Mouse (Mus musculus) neural tube, embryonic 15.5 days (tissue): ENCODE measurements around the gene Gtse1. TPM values are rescaled to one million over a fixed set of nuclear protein-coding genes. Genes with fewer than 3 reads are reported as not detected.
A peak's percentile ranks its signal among the peaks of the same experiment; 100 is the strongest.
"Not testable (repeated sequence)": the region's sequence is repeated elsewhere in the genome, so short reads cannot be mapped to it uniquely, and the experiment has no call there.

Experiments
- ATAC-seq: fragments of 200-750 bp; cut with Nextera tagmentation; 2 replicates; pipeline ENCODE4 v1.8.0; 2017; ENCODE audit warnings: mild to moderate bottlenecking, moderate TSS enrichment, moderate library complexity; ENCODE audit not compliant: low FRiP score
- H3K27ac ChIP-seq: fragments of 300-500 bp; sonication (generic); replicated peaks from 2 replicates; pipeline ENCODE4 v1.5.1; 2015; ENCODE audit warnings: mild to moderate bottlenecking, inconsistent platforms
- H3K27me3 ChIP-seq: fragments of 300-500 bp; sonication (generic); replicated peaks from 2 replicates; pipeline ENCODE4 v1.6.1; 2015; ENCODE audit warnings: inconsistent platforms
- H3K36me3 ChIP-seq: fragments of 300-500 bp; sonication (generic); 2 replicates; pipeline ENCODE4 v1.6.1; 2015; ENCODE audit warnings: inconsistent platforms
- H3K4me1 ChIP-seq: fragments of 300-500 bp; sonication (generic); 2 replicates; pipeline ENCODE4 v1.6.1; 2015; ENCODE audit warnings: inconsistent platforms
- H3K4me2 ChIP-seq: fragments of 300-500 bp; sonication (generic); 2 replicates; pipeline ENCODE4 v1.6.1; 2015; ENCODE audit warnings: inconsistent platforms, mild to moderate bottlenecking, moderate library complexity
- H3K4me3 ChIP-seq: fragments of 300-500 bp; sonication (generic); replicated peaks from 2 replicates; pipeline ENCODE4 v1.5.1; 2015; ENCODE audit warnings: mild to moderate bottlenecking, inconsistent platforms
- H3K9ac ChIP-seq: fragments of 300-500 bp; sonication (generic); replicated peaks from 2 replicates; pipeline ENCODE4 v1.6.1; 2015; ENCODE audit warnings: mild to moderate bottlenecking, inconsistent platforms
- H3K9me3 ChIP-seq: fragments of 300-500 bp; sonication (generic); replicated peaks from 2 replicates; pipeline ENCODE4 v1.6.1; 2016; ENCODE audit warnings: inconsistent platforms
- WGBS: fragments of 180-500 bp; shearing (Covaris S2); methylation state at CpG from one replicate; pipeline ENCODE4 v1.1.7; 2015; ENCODE audit warnings: mixed read lengths; 5-methylcytosine and 5-hydroxymethylcytosine counted together
- polyA plus RNA-seq: library from polyadenylated mRNA; unstranded; fragments of >200 nt; fragmentation: Nextera tagmentation; extraction: Ambion mirVana; gene quantifications from 2 replicates; pipeline ENCODE4 v1.2.1, GENCODE M21; 2015

Gtse1 gene
- polyA plus RNA-seq, 1 experiment from 2014 or later = 3.5 TPM

DNA sequence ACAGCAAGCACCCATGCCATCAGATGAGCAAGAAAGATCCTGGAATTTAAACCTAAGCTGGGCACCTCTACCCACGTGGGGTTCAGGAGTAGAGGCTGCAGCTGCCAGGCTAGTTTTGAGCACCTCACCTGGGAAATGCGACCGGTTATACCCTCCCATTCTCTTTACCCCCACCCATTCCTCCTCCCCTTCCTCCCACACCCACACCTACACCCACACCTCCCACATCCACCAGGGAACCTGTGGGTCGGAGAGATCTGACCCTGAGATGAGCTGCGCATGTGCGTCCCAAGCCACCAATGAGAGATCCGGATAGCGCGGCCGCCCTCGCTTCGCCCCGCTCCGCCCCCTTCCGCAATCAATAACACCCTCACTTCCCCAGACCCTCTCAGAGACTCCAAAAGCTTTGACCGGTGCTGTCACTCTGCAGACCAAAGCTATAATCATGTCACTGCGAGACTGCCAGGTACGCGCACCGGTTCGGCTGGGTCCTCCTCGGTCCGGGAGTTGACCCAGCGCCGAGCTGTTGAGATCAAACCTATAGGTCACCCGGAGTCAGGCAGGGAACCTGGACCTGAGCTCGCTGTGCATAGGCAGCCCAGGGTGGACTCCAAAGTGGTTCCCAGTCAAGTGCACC, 27.5 kb upstream of the Gtse1 start, which contains the start of gene Ttc38:
Ttc38 (plus strand) TSS at position 353 of the 637 bp plus-strand sequence.
- no peaks in the 10 kb centered on the region for H3K9me3 ChIP-seq
- WGBS = 1% methylated on average over 27 of the region's 27 CpGs
- H3K27ac ChIP-seq = no peak within 1 kb of the TSS; the same call in 1 of the 2 replicates

DNA sequence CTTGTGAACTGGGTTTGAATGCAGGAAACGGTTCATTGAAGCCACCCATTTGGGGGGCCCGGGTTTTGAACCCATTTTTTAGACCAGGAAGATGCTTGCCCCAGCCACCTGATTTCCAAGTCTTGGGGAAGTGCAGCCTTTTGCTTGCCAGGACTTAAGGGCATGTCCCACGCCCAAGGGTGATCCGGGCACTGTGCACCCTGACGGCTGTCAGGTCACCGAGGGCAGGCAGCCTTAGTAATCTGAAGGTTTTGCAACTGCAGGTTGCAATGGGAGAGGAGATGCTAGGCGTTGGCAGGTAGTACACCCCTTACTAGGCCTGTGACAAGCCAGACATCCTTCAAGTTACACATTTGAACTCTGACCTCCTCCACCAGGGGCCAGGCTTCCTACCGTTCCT, 26.9 kb upstream of the Gtse1 start:
- Histone ChIP-seq H3K27me3 (no peaks in the 10 kb centered on the region), H3K4me2 (peak overlapping the region; percentile 92), H3K36me3 (peaks cover 5% of the 10 kb centered on the region; the same call in 1 of the 2 replicates), H3K4me3 (peak overlapping the region; percentile 60), H3K9ac (peak overlapping the region; percentile 66), H3K9me3 (no peaks in the 10 kb centered on the region), H3K4me1 (peaks cover 19% of the 10 kb centered on the region), H3K27ac (no peak overlapping the region)
- 46% methylated on average over 8 of the region's 8 CpGs for WGBS
- ATAC-seq = no peak

More for the DNA sequence above, 27.5 kb upstream of the Gtse1 start, which contains the start of gene Ttc38:
- Histone ChIP-seq H3K4me1 (peaks cover 19% of the 10 kb centered on the region), H3K36me3 (peaks cover 5% of the 10 kb centered on the region; the same call in 1 of the 2 replicates), H3K4me2 (peak within 1 kb of the TSS; percentile 92), H3K4me3 (peak within 1 kb of the TSS; percentile 60), H3K27me3 (no peaks in the 10 kb centered on the region), H3K9ac (peak within 1 kb of the TSS; percentile 66)
- peak; percentile 92 for ATAC-seq

DNA sequence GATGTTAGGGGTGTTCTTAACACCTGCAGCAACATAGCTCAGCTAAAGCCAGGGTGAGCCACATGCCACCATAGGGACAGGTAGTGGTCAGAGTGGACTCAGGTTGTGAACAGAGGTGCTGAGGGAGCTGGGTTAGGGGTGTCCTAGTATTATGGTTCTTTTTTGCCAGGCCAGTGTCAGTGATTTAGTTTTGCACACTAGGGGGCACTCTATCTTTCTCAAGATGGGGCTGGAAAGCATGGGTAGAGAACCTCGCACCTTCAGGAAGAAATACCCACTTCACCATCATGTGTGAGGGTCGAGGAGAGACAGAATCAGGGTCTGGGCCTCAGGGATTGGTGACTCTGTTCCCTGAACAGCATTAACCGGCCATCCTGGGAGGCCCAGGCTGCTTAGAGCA, 24.2 kb upstream of the Gtse1 start:
- Histone ChIP-seq H3K27ac (no peak overlapping the region), H3K27me3 (no peaks in the 10 kb centered on the region), H3K4me3 (no peak overlapping the region), H3K9ac (no peak overlapping the region), H3K4me1 (peaks cover 19% of the 10 kb centered on the region), H3K9me3 (no peaks in the 10 kb centered on the region), H3K36me3 (peaks cover 5% of the 10 kb centered on the region; the same call in 1 of the 2 replicates), H3K4me2 (no peak overlapping the region)
- WGBS = 61% methylated on average over 3 of the region's 3 CpGs
- no peak for ATAC-seq

DNA sequence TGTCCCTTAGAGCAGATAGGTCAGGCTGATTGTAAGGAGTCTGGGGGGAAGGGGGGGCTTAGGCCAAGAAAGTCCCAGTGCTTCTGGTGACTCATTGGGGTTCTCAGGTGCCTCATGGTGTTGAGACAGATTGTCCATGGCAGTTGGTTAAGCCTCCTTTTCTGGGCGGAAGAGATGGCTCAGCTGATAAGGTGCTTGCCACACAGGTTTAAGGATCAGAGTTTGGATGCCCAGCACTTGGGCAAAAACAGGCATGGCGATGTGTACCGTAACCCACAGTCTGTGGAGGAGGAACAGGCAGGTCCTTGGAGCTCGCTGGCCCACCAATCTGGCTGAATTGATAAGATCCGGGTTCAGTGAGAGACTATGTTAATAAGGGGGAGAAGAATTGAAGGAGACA, 22.7 kb upstream of the Gtse1 start:
- H3K9me3 ChIP-seq = no peaks in the 10 kb centered on the region
- no peak overlapping the region for H3K27ac ChIP-seq
- H3K27me3 ChIP-seq = no peaks in the 10 kb centered on the region
- over 99% methylated on average over 5 of the region's 5 CpGs for WGBS
- peaks cover 5% of the 10 kb centered on the region; the same call in 1 of the 2 replicates for H3K36me3 ChIP-seq
- no peak for ATAC-seq
- H3K4me3 ChIP-seq = no peak overlapping the region
- no peak overlapping the region for H3K4me2 ChIP-seq
- H3K4me1 ChIP-seq = peaks cover 13% of the 10 kb centered on the region
- H3K9ac ChIP-seq = no peak overlapping the region

DNA sequence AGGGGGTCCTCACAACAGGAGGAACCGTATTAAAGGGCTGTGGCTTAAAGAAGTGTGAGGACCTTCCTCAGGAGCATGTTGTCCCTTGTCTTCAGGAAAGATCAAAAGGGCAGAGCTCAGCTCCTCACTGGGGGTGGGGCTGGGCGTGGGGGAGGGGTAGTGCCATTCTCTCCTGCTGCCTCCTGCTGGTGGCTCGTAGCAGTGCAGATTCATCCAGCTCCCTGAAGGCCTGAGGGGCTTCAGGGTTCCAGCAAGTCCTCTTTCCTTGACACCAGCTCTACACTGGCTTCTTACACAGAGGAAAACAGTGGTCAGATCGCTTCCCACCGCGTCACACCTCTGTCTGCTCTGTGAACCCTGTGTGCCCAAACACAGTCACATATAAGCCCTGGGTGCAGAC, 18.6 kb upstream of the Gtse1 start:
- Histone ChIP-seq H3K36me3 (peaks cover 5% of the 10 kb centered on the region; the same call in 1 of the 2 replicates), H3K27ac (no peak overlapping the region), H3K27me3 (no peaks in the 10 kb centered on the region), H3K4me2 (no peak overlapping the region), H3K4me3 (no peak overlapping the region), H3K9ac (no peak overlapping the region), H3K4me1 (no peaks in the 10 kb centered on the region), H3K9me3 (no peaks in the 10 kb centered on the region)
- WGBS = 33% methylated on average over 6 of the region's 6 CpGs
- no peak for ATAC-seq

DNA sequence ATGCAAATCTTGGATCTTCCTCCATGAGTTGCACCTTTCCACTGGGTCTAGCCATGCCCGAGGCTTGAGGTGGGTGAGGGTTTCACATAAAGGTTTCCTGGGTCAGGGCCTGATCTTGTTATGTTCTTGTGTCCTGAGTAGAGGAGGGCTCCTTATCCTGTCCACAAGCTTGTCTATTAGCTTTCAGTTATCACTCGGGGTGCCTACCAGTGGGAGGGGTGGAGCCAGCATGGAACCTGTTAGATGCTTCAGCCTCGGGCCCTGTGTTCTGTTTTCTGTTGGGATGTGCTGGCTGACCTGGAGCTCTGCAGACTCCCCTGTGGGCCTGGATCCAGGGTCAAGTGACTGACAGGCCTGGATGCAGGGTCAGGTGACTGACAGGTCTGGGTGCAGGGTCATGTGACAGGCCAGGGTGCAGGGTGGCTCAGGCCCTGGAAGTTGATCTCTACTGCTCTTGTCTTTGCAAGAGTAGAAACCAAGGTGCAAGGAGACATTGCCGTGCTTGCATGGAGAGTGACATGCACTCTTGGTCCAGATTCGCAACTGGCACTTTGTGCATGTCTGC, 17.7 kb upstream of the Gtse1 start:
- Histone ChIP-seq H3K27me3 (no peaks in the 10 kb centered on the region), H3K9me3 (no peaks in the 10 kb centered on the region), H3K4me3 (no peak overlapping the region), H3K36me3 (0 out of 2 replicates have a peak, but pooled peaks cover 2% of the 10 kb centered on the region), H3K9ac (no peak overlapping the region), H3K27ac (no peak overlapping the region), H3K4me1 (no peaks in the 10 kb centered on the region), H3K4me2 (no peak overlapping the region)
- ATAC-seq = no peak
- 87% methylated on average over 5 of the region's 5 CpGs for WGBS

DNA sequence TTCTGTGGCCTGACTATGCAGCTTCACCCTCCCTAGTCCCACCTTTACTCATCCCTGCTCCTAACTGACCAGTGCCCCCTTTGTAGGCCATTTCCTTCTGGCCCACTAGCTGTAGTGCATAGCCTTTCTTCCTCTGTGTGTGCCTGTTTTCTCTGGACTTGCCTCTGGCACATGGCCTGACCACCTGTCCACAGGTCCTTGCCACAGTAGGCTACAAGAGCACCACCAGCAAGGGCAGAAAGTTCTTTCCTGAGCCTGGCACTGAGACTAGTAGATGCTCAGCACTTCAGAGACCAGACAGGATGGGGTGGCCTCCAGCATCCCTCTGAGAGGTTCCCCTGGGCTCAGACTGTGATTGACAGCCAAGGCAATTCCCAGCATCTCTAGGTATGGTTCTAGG, 14.5 kb upstream of the Gtse1 start:
- ATAC-seq = no peak
- no peaks in the 10 kb centered on the region for H3K9me3 ChIP-seq
- H3K4me2 ChIP-seq = no peak overlapping the region
- H3K27ac ChIP-seq = no peak overlapping the region
- no peak overlapping the region for H3K9ac ChIP-seq
- no peaks in the 10 kb centered on the region for H3K27me3 ChIP-seq
- H3K4me3 ChIP-seq = no peak overlapping the region
- no peaks in the 10 kb centered on the region for H3K4me1 ChIP-seq
- H3K36me3 ChIP-seq = 0 out of 2 replicates have a peak, but pooled peaks cover 2% of the 10 kb centered on the region

DNA sequence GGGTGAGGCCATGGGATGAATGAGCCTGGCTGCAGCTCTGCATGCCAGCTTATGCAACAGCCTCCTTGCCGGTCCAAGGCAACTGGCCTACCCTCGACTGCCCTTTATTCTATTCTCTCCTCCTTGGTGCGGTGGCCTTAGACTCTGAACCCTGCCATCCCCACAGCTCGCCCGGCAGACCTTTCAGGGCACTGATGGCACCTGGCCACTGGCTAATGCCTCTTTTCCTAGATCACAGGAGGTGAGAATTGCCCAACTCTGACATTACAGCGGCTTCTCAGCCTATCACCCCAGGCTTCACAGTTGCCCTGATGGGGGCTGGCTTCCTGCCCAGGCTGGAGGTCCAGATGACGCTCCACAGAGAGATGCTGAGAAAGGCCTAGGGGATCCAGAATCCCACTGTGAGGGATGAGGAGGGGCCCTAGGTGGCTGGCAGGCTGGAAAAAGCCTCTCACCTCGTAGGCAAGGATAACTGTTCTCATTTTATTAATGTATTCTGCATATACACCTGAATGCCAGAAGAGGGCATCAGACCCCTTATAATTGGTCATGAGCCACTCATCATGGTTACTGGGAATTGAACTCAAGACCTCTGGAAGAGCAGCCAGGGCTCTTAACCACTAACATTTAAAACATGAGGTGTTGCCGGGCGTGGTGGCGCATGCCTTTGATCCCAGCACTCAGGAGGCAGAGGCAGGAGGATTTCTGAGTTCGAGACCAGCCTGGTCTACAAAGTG, 7.7 kb upstream of the Gtse1 start:
- WGBS = 80% methylated on average over 12 of the region's 12 CpGs
- ATAC-seq = no peak
- H3K4me2 ChIP-seq = no peak overlapping the region

DNA sequence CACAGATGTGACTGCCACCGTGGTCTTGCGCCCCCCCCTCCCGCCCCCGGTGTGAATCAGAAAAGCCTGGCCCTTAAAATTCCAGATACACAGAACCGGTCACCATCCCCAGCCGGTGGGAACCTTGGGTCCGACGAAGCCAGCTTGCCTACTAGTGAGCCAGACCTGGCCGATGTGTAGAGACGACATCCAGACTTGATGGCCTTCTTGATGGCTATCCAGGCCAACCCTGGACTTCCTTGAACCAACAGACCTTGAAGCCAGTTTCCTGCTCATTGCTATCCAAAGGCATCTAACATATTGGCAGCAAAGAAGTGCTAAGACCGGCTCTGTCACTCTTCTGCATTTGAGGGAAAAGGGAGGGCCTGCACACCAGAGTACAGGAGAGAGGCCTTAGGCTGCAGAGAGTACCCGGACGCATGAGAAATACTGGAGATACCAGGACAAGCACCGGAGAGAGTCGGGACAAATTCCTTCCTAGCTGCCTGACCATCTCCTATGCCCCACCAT, 510 bp upstream of the Gtse1 start:
- Histone ChIP-seq H3K27me3 (no peaks in the 10 kb centered on the region), H3K9ac (peak overlapping the region; percentile 76), H3K4me3 (peak overlapping the region; percentile 65), H3K9me3 (no peaks in the 10 kb centered on the region), H3K36me3 (no peaks in the 10 kb centered on the region), H3K4me1 (peaks cover 26% of the 10 kb centered on the region), H3K4me2 (peak overlapping the region; percentile 93), H3K27ac (peak overlapping the region; percentile 87)
- WGBS = 10% methylated on average over 15 of the region's 15 CpGs
- peak; percentile 57 for ATAC-seq

More for the DNA sequence above, 7.7 kb upstream of the Gtse1 start:
- H3K4me3 ChIP-seq = no peak overlapping the region
- H3K27me3 ChIP-seq = no peaks in the 10 kb centered on the region
- no peaks in the 10 kb centered on the region for H3K9me3 ChIP-seq
- no peak overlapping the region for H3K27ac ChIP-seq
- no peaks in the 10 kb centered on the region; the same call in 1 of the 2 replicates for H3K36me3 ChIP-seq
- H3K4me1 ChIP-seq = no peaks in the 10 kb centered on the region
- no peak overlapping the region for H3K9ac ChIP-seq

DNA sequence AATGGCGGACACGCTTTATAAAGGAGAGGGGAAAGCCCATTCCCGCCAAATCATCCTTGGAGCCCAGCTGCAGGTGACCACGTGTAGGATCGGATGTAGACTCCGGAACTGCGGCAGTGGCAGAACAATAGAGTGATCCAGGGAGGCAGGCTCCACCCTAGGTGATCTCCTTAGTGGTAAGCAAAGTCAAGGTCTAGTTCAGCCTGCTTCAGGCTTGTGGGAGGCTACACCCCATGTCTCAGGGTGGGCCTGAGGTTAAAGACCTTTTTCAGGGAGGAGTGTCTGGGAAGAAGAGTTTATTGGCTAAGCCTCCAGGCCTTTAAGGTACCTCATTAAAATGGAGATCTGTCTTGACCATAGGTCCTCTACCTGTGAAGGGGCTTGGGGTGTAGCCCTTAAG, 6.4 kb downstream of the Gtse1 start:
- WGBS = 92% methylated on average over 7 of the region's 7 CpGs
- H3K4me1 ChIP-seq, H3K9me3 ChIP-seq, H3K27me3 ChIP-seq, H3K9ac ChIP-seq, H3K4me2 ChIP-seq, H3K36me3 ChIP-seq, H3K4me3 ChIP-seq, ATAC-seq, H3K27ac ChIP-seq: not testable (repeated sequence)

DNA sequence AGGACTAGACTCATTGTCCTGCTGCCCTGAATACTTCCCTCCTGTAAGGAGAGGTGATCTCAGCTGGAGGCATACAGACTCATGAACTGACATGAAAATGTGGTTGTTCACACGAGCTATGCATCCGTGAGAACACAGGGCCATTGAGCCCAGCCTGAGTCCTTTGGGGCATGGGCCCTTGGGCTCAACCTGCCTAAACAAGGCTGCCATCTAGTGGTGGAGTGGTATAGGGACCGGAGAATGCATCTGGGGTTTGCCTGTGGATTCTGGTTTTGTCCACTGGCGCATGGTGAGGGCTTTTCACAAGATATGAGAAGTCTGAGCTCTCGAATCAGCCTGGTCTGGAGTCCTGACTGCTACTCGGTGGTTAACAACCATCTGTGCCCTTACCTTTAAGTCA, 8.2 kb downstream of the Gtse1 start:
- Histone ChIP-seq H3K27me3 (no peaks in the 10 kb centered on the region), H3K36me3 (no peaks in the 10 kb centered on the region), H3K9me3 (no peaks in the 10 kb centered on the region), H3K9ac (no peak overlapping the region), H3K4me2 (no peak overlapping the region), H3K4me1 (no peaks in the 10 kb centered on the region), H3K27ac (no peak overlapping the region), H3K4me3 (no peak overlapping the region)
- WGBS = 55% methylated on average over 6 of the region's 6 CpGs
- ATAC-seq = no peak
